Mouse (Mus musculus) left cerebral cortex, adult 18-20 months (tissue): ENCODE results near the gene Mknk2. TPM values are rescaled to one million over a fixed set of nuclear protein-coding genes. Genes with fewer than 3 reads are reported as not detected.
A peak's percentile ranks its signal among the peaks of the same experiment; 100 is the strongest.

Experiments used
- DNase-seq, 2 experiments: peaks; one replicate each; pipeline ENCODE4 v3.0.0; 2021 to 2022; ENCODE audit warnings: low spot score in 2 of 2, mixed read lengths in 1 of 2
- total RNA-seq, 2 experiments: library from RNA; stranded (reverse); gene quantifications; 2 replicates each; pipeline ENCODE4 v1.2.3; 2021

The Mknk2 gene
- total RNA-seq, 2 experiments from 2014 or later, result 43.3 to 47.7 TPM

DNA sequence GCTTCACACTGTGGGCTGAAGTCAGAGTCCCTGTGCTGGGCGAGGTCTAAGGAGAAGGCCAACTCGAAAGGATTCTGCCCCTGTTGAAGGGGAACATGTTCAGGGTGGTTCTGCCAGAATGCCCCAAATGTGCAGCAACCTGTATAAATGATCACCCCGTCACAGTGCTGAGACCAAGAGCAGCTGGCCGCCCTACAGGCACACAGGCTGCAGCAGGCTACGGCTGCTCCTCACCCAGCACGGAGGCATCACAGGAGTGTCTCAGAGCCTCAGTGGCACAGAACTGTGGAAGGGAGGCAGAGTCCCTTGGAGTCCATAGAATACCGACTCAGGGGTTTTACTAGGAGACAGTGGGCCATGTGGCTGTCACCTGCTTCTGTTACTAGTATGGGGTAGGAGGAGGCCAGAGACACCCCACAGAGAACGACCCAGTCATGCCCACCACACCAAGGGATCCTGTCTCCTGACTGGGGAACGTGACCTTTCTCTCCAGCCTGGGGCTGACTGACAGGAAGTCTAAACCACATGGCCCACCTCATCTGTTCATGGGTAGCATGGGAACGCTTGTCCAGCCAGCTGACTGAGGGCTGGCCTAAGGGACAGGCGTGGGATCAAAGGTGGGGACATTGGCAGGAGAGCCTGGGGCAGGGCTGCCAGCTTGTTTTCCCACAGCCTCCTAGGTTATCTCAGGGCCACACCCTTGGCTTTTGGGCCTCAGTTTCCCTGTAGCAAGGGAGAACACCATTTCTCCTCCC, 5.8 kb downstream of the Mknk2 start:
- DNase-seq, result no peak

DNA sequence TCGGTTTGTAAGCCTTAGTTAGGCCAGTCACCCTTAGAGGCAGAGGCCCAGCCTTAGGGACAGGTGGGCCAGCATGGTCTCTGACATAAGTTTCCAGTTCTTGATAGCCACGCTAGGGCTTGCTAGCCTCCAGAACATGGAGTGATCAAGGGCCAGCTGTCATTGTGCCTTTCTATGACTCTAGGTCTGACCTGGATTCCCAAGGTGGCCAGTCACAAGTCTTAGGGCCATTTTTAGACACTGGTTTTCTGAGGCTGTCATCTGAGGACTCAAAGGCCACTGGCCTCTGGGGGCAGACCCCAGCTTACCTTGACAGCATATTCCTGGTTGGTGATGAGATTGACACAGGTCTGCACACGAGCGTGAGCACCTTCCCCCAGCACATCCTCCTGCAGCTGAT, 6.7 kb downstream of the Mknk2 start:
- no peak for DNase-seq

DNA sequence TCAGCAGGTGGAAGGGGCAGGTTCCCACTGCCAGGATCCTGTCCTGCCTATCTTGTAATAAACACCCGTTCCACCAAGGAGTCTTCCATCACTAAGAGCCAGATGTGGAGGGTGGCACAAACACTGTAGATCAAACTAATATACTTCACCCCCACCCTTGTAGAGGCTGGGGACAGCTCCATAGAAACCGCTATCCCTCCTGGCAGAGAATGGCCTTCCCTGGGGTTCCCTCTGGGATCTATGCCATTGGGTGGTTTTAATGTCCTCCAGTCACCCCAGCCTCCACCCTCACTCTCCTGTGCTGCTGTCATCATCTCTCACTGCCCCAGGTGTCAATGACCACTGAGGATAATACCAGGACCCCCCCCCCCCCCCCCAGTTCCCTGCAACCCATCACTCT, 7.4 kb downstream of the Mknk2 start:
- DNase-seq, result no peak

DNA sequence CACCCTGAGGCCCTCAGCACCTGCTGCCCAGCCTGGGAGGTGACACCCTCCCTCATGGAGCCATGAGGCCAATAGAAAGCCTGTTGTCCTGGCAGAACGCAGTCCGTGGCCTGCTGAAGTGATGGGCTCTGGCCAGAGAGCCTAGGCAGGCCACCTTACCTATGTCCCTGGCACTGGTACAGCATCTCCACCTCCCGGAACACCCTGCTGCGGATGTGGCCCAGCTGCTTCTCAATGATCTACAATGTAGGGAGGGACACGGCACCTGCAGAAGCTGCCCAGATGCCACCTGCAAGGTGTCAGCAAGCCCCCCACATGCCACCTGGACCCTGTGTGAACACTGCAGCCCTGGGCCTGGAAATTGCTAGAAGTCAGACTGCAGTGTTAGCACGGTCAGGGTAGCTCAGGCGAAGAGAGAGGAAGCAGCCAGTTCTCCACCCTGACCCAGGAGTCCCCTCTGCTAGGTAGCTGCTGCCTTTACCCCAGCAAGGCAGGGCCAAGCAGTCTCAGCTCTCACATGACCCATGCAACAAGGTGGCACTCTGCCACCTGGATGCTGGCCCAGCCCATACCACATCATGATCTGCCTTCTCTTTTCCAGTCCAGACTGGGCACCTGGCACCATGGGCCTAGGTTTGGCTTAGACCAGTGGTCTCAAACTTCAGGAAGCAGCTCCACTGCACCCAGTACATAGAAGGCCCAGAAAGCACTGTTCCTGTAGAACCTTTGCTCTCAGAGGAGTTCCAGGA, 8.0 kb downstream of the Mknk2 start:
- DNase-seq, result no peak

DNA sequence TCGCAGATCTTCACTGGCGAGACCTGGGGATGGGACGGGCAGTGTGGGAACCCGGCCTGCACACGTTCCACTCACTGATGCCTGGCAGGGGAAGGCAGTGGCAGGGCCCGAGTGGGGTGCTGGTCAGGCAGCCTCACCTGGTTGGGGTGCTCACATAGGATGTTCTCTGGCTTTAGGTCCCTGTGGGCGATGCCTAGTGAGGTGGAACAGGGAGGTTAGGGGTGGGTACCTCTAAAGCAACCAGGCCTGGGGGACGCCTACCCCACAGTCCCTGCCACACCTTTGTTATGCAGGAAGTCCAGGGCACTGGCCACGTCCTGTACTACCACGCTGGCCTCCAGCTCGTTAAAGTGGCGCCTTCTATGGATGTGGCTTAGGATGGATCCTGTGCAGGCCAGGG, 8.9 kb downstream of the Mknk2 start:
- DNase-seq, result no peak

DNA sequence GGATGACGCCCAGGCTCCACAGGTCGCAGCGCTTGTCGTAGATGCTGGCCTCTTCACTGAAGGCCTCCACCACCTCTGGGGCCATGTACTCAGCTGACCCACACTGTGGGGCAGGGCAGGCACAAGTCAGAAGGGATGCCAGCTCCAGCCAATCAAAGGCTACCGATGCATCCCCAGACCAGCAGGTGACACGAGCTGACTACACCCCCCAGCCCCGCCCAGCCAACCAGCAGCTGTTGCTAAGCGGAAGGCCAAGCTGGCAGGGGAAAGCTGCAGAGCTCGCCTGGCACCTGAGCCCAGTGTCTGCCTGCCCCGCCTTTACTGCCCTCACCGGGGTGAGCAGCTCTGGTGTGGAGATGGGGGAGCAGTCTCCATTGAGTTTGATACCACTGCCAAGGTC, 9.3 kb downstream of the Mknk2 start:
- DNase-seq, result no peak

DNA sequence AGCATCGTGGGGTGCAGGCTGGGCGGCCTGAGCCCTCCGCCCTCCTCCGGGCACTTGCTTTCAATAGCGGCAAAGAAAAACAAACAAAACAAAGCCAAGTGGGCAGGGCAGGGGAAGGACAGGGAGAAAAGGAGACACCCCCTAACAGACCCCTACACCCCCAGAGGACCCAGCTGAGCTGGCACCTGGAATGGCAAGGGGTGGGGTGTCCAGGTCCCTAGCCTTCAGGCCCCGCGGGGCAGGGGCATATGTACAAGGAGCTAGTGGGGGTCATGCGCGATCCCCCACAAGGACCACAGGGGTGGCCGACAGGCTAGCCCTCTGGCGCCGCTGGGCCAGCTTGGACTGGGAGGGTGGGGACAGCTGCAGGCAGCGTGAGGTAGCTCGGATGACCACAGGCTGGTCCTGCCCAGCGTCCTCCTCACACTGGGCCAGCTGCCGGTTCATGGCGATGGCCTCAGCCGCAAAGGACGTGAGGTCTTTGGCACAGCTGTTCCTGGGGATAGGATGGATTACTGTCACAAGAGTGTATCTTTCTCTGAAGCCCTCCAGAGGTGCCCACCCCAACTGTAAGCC, 11.0 kb downstream of the Mknk2 start:
- no peak for DNase-seq

DNA sequence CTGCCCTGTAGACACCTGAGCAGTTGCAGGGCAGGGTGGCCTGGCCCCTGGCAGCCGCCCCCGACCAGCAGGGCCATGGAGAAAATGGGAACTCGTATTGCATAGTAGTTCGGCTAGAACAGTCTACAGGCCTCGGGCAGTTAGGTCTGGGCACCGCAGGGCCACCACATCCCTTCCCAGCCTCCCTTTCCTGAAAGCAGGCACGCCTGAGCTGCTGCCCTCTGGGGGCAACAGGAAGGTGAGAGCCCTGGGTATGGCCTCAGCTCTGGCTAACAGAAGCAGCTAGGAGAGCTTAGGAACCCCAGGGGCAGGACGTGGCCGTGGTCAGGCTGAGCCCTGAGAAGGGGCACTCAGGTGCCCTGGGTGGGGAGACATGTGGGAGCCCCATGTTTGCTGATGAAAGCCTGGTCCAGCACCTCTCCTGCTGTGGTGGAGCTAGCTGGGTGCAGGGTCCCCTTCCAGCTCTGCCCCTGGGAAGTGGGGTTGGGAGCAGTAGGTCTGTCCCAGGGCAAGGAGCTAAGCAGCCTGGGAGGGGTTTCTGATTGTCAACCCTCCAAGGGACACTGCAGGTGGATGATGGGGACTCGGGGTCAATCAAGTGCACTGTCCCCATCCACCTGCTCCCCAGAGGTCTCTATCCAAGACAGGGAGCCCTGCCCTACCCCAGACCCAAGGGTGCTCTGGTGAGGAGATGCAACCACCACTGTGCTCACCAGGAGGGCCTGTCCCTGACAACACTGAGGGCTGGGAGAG, 11.8 kb downstream of the Mknk2 start:
- no peak for DNase-seq

DNA sequence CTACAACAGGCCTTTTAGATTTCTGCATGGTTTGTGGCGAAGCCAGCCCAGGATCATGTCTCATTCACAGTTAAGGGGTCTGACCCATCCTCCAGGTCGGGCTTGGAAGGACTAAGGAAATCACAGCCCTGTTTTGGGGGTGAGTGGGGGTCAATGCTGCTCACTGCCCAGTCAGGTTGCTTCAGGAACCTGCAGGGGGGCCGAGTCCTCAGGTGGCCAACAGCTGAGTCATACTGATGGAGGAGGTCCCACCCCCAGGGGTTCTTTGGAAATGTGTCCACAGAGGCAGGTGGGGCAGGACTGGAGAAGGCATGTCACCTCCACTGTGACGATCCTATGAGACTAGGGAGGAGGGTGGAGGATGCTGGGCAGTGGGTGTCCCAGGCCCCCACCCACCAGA, 12.5 kb downstream of the Mknk2 start:
- DNase-seq, result no peak

DNA sequence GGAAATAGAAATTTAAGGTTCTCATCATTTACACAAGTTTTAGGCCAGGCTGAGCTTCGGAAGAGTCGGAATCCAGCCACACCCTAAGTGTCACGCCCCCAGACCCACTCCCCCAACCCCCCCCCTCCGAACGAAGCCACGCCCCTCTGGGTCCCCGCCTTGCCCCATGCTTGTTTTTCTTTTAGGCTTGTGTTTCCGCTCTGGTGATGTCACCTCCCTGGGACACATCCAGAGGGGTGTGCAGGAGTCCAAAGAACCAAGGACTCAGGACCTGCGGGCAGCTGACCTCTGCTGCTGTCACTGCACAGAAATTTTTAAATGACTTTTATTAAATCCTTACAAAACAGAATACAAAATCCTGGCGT, 12.9 kb downstream of the Mknk2 start:
- DNase-seq, result no peak

DNA sequence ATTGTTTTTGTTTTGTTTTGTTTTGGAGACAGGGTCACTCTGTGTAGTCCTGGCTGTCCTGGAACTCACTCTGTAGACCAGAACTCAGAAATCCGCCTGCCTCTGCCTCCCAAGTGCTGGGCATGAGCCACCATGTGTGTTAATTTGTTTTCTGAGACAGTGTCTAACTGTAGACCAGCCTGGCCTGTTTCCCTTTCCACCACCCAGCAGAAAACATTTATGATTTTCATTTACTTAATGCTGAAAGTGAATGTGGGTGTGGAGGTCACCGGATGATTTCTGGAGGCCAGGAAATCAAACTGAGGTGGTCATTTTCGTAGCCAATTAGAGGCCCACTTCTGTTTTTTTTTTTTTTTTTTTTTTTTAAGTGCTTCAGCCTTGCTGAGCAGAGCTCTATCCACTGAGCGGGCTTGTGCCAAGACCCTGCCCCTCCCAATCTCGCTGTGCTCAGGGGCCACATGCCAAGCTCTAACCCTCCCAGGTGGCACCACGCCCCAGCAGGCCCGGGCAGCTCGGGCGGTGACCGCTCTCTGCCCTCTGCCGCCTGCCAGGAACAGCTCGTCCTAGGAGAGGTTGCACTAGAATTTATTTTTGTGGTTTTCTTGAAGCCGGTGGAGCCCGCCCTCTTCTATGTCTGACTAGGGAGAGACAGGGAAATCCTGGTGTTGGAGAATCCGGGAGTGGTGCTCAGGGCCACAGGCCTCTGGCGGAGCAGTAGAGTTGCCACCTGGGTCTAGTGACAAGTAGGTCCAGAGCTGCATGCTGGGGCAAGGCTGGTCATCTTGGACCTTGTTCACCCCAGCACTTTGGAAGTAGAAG, 13.5 kb downstream of the Mknk2 start:
- no peak for DNase-seq

DNA sequence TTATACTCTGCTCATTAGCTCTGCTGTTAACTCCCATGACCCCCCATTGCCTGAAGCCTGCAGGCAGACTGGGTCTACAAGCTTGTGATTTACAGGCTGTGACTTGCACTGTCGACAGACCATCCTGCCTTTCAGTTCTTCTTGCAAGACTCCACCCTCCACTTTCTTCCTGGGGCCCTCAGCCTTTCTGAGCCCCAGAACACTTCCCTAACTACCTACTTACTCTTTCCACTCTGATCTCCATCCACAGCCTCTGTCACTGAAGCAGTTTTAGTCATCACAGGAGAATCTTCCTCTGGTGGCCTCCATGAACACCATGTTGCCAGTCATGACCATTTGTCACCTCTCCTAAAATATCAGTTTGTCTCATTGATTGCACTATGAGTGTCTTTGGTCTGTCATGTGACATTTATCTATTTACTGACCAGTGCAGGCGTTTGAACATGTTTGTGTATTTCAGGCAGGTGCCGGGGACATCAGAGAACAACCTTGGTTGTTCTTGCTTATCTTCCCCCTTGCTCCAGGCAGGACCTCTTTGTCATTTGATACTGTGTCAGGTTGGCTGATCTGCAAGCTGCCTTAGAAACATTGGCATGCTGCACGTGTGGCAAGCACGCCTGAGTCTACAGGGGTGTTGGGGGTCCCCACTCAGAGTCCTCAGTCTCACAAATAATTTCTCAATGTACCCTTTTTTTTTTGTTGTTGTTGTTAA, 14.3 kb downstream of the Mknk2 start:
- DNase-seq, result no peak

DNA sequence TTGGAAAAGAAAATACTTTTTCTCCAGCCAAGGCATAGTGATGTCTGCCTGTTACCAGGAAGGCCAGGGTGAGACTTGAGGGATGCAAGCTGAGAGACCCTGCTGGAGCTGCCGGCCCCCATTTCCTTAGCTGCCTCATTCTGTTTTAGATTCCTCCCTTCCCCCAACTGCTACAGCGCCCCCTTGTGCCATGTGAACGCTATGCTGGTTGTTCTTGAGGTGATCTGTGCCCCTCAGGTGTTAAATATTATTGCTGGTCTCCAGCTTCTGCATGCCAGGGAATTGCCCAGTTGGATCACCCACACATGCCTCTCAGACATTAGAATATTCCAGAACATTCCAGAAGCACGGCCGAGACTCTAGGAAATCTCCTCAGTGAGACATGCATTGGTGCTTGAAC, 16.8 kb downstream of the Mknk2 start:
- no peak for DNase-seq

DNA sequence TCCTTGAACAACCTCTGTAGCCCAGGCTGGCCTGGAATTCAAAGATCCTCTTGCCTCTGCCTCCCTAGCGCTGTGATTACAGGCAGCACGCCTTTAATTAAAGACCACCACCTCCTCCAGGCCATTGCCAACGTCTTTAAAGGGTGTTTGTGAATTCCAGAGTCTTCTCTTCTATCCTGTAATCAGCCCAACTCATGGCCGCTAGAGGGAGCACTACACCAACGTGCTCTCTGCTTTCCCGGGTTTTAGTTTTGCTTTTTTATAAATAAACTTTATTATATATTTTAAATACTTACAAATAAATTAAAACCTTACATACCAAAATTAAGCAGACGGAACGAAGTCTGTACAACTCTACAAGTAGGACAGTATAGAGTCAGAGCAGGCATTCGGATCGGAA, 18.7 kb downstream of the Mknk2 start:
- peak; percentile 79 to 85 for DNase-seq

DNA sequence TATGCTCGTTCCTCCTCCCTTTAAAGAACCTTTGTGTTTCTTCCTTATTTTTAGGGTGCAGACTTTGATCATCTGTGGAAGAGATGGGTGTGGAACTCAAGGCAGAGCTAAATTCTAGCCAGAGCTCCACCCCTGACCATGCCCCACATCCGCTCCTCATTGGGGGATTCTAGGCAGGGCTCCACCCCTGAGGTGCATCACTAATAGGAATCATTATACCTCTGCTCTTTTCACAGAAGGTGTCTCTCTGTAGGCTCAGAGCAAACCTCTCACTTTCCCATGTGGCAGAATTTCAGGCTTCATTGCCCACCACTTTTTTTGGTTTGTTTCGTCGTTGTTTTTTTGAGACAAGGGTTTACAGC, 19.1 kb downstream of the Mknk2 start:
- DNase-seq, result no peak

DNA sequence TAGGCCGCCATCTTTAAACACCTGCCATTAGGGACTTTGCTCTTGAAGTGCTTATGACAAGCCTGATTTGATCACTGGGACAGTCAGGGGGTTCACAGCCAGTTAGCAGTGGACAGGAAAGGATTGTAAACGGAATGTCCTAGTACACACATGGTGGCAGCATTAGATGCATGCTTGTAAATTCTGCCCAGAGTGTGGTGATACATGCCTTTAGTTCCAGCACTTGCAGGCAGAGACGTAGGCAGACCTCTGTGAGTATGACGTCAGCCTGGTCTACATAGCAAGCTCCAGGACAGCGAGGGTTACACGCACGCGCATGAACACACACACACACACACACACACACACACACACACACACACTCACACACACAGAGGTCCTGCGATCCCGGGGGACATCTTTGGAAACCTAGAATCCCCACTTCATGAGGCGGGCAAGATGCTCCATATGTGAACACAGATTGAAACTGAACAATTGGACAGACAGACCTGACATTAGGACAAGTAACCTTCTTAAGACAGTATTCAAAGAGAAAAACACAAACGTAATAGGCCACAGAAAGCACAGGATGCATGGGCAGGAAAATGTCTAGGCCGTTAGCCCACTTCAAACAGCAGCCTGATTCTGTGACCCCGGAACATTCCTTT, 19.6 kb downstream of the Mknk2 start:
- no peak for DNase-seq

DNA sequence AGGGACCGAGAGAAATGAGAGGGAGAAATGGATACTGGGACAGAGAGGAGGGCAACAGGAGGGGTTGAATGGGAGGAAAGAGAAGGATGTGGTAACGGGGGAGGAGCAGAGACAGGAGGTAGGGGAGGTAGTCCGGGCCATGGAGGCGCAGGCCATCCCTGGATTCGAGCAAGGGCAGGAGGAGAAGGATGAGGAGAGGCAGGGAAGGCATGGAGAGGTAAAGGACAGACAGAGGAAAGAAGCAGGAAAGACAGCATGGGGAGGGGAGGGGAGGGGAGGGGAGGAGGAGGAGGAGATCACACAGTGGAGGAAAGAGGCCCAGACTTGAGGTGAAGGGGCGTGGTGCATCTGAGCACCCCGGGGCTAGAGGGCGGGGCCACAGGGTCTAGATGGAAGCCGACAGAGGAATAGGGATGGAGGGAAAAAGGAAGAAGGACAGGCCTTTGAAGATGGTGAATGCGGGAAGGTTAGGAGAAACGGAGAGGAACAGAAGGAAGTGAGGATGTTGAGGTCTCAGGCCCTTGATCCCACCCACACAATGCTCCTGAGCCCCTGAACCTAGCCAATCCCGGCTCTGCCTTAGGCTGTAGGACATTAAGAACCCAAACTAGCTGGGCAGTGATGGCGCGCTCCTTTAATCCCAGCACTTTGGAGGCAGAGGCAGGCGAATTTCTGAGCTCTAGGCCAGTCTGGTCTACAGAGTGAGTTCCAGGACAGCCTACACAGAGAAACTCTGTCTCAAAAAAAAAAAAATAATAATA, 20.9 kb downstream of the Mknk2 start, which contains the start of gene Btbd2:
Gene Btbd2 (minus strand): TSS at position 209 of the 761 bp plus-strand sequence.
- DNase-seq, result no peak

DNA sequence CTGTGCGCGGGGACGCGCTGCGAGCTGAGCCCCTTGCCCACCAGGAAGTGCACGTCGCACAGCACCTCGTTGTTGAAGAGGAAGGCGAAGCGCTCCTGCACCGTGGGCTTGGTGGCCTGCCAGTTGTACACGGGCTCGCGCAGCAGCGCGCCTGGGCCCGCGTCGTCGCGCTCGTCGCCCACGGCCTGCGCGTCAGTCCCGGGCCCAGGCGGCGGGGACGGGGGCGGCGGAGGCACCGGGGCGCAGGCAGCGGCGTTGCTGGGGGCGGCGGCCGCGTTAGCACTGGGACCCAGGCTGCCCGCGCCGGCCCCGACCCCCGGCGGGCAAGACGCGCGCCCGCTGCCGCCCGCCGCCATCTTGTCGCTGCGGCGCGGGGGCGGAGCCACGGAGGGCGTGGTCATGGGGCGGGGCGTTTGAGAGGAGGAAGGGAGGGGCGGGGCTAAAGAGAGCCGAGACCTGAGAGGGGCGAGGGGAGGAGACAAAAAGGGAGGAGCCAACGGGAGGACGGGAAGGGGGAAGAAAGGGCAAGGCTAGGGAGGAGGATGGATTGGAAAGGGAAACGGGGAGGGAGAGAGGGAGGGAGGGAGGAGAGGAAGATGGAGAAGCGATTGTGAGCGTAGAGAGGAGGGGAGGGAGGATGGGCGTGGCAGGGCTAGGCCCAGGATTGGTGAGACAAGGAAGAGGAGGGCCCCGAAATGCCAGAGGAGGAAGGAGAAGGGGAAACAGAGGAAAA, 21.6 kb downstream of the Mknk2 start:
- peak; percentile 94 to 96 for DNase-seq
